Mouse (Mus musculus): ENCODE measurements at regions not wholly inside any gene's neighbourhood (a gene's known extent, or its start where the extent isn't known, plus 50 kb on each side); places are given as distances from the start of the nearest gene placed in this dataset.

DNA sequence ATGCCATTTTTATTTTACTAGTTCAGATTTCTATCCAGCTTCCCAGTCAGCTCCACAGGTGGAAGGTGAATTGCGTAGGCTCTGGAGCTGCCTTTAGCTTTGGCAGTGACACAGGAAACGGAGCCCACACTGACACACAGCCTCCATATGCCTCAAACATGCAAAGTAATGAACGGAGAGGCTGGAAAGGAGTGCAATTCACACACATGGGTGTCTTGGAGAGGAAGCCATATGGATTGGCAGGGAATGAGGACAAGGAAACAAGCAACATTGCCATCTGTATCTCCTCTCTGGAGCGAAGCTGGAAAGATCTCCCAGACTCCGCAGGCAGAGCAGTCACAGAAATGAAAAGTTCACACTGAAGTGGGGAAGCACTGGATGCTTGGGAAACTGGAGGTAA lies 201.6 kb upstream of the 4930452B06Rik start:
- in situ Hi-C loops (cut with MboI, MseI): no loop called here

DNA sequence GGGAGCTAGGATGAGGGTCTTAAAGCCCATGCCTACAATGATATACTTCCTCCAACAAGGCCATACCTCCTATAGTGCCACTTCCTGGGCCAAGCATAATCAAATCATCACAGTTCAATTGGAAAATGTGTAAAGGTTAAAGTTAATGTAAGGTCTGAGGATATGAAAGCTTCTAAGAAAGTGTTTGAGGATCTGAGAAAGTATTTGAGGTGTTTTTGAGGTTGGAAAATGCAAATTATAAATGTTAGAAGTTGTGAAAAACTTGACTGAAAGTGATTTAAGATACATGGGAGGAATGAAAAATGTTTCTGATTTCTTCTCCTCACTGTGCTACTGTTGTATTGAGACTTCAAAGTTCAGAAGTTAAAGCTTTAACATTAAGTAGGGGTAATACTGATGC lies 185.5 kb upstream of the 4930452B06Rik start:
- in situ Hi-C loops (cut with MboI, MseI): no loop called here

DNA sequence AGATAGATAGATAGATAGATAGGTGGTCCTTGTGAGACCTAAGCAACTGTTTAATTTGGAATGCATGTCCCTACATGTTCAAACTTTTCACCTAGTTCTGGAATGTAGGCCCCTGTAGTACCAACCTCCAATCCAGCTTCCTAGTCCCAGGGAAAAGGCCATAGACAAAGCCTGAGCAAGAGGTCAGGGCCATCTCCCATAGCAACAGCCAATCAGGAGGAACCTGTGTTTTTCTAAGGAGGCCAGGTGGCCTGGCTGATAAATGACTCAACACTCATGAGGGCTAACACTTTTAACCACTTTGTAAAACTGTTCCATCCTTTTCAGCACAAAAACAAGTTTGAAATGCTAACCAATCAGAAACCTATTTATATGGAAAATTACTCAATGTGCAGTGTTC lies 184.2 kb upstream of the 4930452B06Rik start:
- in situ Hi-C loops (cut with MboI, MseI): no loop called here

DNA sequence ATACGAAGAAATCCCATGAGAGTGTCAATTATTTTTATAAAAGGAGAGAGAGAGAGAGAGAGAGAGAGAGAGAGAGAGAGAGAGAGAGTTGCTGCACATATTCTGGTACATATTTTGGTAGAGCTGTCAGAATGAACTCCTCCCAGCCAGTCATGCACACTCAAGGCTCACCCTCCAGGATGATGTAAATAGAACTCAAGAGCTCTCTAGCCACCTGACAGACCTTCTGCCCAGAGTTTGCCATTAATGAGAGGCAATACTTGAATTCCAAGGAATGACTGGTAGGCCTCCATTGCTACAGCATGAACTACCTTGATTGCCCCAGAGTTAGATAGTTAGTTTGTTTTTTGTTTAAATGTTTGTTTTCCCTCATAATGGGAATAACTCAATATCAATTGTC lies 167.5 kb upstream of the 4930452B06Rik start:
- in situ Hi-C loops (cut with MboI, MseI): no loop called here

DNA sequence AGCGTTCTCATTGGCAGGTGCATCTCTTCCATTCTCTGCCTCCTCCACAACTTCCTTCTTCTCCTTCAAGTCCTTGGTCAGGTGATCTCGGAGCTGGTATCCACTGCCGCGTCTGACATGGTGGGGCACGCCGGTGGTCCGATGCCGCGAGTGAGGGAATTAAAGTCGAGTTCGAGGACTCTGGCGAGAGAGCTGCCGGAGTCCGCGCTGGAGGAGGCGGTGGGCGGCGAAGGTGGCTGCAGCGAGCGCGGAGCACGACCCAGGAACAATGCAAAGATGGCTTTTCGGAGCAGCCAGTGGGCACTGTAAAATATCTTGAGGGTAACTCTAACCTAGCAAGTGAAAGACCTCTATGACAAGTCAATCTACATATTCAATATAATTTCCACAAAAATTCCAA lies 134.2 kb upstream of the 4930452B06Rik start:
- in situ Hi-C loops (cut with MboI, MseI): loop anchor here (10.0 kb wide), 1 partner anchor 195 kb away; no protein-coding TSS in a partner anchor

DNA sequence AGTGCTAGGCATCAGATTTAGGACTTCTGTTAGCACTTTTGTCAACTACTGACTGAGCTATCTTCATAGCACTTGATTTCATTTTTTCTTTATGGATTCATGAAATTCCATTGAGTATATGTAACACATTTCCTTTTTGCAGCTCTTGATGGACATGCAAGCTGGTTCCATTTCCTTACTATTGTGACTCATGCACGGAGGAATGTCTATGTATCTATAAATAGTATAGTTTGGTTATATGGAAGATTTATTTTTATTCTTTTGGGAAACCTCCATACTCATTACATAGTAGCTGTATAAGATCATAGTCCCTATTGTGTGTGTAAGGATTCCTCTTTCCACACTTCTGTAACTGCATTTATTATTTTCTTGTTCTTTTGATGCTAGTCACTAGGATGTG lies 123.3 kb upstream of the 4930452B06Rik start:
- in situ Hi-C loops (cut with MboI, MseI): no loop called here

DNA sequence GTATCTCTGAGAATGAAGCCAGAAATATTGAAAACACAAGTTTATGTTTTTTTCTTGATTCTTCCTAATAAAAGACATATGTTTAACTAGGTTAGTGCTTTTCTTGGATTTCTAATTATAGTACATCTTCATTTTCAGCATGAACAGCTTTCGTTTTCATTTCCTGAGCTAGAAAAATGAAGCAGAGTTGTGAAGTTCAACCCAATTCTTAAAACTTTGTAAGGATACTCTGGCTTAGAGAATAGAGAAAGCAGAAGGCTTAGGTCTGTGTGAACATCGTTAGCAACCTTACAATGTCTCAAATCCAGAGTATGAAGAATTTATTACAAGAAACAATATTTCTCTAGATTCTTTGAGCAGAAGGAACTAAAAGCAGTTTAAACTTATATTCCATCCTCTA lies 94.5 kb upstream of the 4930452B06Rik start:
- in situ Hi-C loops (cut with MboI, MseI): no loop called here

DNA sequence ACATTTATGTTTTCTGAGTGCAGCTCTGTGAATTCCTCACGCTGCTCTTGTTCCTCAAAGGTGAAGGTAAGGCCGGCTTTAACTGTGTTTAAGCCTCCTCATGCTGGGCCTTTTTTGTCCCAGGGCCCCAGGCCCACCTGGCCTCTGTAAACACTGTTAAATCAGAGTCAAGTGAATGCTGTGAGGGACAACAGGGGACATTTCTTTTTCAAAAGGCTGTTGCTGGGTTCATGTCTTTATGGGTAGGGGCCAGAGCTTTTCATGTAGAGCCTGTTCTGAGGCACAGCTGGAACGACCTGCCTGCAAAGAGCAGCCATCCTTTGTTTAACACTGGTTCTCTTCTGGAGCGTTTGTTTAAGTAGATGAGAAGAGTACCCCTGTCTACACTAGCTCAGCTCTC lies 70.8 kb upstream of the 4930452B06Rik start:
- in situ Hi-C loops (cut with MboI, MseI): no loop called here

DNA sequence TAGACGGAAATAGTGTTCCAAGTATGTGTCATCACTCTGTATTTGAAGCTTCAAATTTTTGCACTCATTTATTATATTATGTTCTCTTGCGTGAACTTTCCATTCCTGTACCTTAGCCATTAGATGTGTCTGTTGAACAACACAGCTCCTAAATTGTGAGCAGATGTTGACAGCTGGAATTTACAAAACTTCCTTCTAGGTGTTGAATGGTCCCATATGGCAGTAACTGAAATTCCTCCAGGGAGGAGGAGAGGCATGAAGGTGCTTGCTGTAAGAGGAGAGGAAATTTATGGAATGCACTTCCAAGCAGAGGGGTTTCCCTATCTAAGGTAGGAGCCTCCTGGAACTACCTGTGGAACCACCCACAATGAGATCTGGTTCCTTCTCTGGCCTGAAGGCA lies 67.2 kb upstream of the 4930452B06Rik start:
- in situ Hi-C loops (cut with MboI, MseI): no loop called here

DNA sequence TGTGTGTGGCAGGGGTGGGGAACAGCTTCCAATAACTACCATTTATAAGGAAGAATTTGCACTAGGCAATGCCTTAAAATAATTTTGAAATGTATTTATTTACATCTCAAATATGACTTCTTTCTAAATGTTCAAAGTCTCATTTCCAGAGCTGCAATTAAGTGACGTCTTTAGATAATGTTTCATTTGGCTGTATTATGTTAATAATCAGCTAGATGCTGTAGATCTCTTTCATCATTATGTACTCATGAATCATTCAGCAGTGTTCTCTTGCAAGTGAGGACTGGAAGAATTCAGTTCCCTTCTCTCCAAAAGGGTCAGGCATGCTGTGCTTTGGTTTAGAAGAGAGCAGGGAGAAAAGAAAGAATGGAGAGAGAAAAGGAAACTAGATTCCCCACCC lies 61.3 kb upstream of the 4930452B06Rik start:
- in situ Hi-C loops (cut with MboI, MseI): no loop called here
